Mouse (Mus musculus) fat pad, adult 2 months (tissue): ENCODE results near the gene 4930438A08Rik.
A peak's percentile ranks its signal among the peaks of the same experiment; 100 is the strongest.
"Not testable (repeated sequence)": the region's sequence is repeated elsewhere in the genome, so short reads cannot be mapped to it uniquely, and the experiment has no call there.

ENCODE experiments used
- DNase-seq: peaks from one replicate; pipeline ENCODE4 v3.0.0-alpha.2; 2011; ENCODE audit warnings: low read depth, low spot score; ENCODE audit errors: extremely low read depth

The 4930438A08Rik gene

DNA sequence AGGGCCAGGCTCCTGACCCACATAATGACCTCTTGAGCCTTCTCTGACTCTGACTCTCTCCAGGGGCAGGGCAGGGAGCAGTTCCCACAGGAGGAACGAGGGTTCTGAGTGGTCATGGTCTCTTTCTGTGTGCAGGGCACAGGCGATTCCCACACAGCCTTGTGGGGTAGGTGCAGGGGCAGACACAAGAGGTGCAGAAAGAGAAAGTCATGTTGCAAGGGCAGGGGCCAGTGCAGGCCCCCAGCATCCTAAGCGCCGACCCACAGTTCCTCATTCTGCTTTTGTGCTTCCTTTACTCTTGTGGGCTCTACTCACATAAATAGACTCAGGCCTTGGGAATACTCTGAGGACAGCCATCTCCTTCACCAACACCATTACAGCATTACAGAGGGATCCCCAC is 1.2 kb downstream of the 4930438A08Rik start:
- DNase-seq = no peak

DNA sequence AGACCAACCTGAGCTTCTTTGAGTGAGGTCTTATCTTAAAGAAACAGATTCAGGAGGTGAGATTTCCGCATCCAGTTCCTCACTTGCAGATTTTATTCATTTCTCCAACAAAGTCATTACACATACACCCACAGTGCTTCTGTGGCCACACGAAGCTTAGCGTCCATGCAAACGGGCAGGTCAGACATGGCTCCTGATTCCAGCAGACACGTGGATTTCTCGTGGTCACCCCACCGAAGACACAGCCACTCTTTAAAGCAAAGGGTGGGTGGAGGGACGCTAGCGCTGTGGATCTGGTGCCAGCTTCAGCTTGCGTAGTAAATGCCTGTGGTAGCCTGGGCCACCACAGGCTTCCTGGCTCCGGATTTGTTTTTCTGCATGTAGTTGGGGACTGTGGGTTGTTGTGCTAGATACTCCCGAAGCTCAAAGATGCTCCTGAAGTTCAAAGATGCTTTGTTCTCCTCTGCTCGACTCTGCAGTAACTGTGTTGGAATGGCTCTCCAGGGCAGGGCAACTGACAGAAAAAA is 7.4 kb downstream of the 4930438A08Rik start:
- DNase-seq = no peak

DNA sequence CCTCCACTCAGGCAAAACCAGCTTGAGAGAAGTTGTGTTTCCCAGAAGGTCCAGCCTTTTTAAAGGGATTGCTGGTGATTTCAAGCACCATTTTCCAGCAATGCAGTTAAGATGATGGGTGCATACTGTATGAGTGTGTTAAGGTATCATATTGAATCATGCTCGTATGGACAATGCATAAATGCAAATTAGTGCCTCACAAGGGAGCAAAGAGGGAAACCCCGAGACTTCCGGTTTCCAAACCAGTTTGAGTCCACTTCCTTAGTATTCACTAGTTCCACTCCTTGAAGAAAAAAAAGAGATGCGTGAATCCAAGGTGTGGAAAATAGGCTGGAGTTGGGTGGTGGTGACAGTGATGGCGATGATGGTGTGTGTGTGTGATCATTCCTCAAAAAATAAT is 7.9 kb downstream of the 4930438A08Rik start:
- no peak for DNase-seq

DNA sequence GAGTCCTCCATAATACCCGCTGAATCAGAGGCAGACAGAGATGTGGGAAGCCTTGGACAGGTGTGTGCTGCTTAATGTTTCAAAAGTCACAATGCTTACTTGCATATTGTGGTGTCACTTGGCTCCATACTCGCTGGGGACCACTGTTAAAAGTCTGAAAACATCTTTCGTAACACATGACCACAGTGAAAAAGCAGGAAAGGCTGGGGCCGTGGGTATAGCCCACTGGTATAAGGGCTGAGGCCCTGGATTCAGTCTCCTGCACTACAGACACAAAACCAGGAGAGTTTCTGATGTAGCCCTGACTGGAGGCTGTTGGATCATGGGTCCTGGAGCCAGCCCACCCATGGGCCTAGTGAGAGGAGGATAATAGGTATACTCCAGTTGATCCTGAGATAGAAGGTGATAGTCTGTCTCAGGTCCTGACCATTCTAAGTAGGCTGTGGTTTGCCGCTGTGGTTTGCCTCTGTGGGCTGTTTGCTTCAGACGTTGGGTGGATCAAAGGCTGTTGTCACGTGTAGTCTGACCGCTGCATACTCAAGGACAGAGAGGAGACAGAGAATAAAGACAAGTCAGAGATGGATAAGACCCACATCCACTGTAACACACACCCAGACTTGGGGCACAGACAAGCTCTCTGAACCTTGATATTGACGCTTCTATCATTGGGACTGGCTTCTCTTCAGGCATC is 15.5 kb downstream of the 4930438A08Rik start:
- DNase-seq = no peak

DNA sequence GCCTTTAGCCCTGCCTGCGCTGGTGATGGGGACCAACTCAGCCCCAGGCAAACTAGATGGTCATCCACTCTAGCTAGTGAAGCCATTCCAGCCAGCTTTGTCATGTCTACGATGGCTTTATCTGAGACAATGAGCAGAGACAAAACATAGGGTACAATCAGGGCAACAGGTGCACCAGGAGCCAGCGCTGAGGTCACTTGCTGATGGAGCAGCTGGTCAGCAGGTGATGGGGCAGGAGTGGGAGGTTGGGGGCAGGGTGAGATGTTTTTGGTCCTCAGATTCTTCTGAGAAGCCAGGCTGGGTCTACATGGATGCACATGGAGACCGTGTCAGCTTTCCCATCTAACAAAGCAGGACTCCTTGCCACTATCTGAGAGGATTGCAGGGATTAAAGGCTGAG is 16.2 kb downstream of the 4930438A08Rik start:
- no peak for DNase-seq

DNA sequence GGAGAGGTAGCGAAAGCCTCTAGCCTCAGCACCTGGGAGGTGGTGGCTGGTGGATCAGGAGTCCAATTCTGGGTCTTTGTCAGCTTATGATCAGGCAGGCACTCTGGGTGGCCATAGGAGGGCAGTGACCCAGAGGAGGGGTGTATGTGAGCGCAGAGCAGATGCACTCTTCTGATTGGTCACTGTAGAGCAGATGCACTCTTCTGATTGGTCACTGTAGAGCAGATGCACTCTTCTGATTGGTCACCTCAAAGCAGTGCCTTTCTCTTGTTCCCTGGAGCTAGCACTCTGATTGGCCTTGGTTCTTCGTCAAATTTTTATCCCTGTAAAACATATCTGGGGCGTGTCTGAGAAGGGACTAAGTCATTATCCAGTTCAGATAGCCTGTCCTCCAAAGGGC is 18.2 kb downstream of the 4930438A08Rik start:
- no peak for DNase-seq

DNA sequence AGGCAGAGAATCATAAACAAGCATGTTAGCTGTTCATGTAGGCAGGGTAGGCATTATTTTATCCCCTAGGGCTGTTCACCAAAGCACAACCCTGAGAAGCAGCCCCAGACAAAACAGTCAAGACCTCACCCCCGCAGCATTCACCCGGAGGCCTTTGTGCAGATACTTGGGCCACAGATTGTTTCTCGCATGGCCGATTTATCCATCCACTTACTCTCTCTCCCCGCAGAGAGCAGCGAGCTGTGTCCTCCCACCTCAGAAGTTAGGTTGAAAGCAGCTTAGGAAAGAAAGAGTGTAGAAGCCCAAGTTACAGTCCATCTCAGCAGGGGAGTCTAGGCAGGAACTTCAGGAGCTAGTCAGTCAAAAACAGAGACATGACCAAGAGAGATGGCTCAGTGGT is 22.8 kb downstream of the 4930438A08Rik start:
- no peak for DNase-seq

DNA sequence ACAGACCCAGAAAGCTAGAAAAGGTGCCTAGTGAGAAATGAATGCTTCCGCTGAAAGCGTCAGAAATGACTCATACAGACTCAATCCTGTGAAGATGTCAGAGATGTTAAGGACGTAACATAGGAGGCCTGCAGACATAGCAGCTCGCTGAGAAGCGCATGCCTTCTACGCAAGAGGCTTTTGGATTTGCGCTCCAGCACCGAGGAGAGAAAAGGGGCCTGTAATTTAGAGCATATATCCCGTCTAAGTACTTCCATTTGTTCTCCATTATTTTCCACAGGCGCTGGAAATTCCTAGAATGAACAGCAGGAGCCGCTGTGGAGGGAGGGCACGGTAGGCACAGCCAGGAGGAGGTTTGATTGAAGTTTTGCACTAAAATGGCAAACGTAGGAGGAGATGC is 26.5 kb downstream of the 4930438A08Rik start:
- DNase-seq = no peak

DNA sequence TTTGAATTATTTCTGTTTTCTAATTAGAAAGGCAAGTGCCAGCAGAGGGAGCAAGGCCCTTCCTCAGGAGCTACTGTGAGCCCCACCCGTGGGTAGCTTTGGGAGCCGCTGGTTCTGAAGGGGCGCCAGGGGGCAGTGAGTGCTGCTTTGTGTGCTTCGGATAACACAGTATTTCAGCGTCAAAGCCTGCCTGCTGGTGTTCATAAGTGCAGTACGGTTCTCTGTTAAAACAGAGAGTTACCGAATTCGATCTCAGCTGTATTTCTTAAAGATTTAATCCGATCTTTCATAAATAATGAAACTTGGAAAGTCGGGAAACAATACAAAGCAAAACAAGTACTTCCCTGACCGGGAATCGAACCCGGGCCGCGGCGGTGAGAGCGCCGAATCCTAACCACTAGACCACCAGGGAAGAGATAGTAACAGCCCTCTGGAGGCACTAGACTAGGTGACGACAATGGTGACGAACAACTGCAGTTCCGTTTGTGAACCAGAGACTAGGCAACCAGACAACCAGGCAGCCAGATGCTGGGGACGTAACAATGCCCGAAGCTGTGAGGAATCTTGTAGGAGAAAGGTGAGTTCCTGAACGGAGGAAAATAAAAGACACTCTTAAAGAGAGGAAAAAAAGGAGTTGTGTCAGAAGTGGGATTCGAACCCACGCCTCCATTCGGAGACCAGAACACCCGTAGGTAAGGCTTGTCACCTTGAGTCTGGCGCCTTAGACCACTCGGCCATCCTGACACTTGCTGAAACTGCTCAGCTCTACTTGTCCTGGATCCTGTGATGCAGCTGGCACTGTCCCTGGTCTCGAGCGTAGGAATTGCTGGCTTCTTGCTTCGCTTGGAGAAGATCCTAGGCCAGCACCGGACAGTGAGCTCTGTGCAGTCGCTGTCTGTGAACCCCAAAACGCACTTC is 27.5 kb downstream of the 4930438A08Rik start:
- DNase-seq = peak; percentile 59

DNA sequence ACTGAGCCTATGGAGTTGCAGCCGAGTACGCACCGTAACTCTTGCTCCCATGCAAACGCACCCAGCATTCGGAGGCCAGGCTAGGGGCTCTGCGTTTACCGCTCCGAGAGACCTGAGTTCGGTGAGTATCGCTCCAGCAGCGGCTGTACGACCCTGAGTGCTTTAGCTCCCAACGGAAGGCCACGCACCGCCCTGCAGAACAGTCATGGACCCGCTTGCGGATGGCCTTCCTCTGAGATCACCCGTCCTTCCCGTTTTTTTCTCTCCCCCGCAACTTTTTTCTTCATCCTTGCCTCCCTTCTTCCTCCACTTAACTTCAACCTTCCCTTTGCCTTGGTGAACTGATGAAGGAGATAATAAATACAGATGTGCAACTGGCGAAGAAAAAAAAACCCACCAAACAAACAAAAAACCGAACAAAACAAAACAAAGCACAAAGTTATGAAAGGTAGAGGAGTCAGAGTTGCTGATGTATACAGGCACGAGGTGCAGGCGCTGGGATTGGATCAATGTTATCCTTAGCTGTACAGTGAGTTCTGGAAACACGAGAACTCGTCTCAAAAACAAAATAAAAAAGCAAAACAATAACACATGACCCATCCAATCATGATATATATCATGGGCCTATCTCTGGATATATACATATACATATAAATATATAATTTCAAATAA is 28.3 kb downstream of the 4930438A08Rik start:
- DNase-seq = no peak

DNA sequence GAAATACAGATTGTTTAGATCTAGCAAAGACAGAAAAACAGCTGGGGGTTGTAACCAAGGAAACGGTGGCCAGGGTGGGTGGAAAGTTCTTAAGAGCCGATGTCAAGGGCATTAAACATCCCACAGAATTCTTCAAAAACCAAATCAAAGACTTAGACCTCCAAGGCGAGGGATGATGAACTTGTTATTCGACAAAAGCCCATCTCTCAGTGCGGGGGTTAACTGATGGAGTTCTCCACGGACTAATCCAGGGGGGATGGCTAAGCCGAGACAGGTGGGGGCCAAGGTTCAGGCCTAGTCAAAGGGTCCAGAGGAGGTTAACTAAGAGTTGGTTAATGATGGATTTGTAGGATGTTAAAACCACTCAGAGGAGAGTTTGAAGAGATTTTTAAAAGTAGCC is 29.0 kb downstream of the 4930438A08Rik start:
- DNase-seq = no peak

DNA sequence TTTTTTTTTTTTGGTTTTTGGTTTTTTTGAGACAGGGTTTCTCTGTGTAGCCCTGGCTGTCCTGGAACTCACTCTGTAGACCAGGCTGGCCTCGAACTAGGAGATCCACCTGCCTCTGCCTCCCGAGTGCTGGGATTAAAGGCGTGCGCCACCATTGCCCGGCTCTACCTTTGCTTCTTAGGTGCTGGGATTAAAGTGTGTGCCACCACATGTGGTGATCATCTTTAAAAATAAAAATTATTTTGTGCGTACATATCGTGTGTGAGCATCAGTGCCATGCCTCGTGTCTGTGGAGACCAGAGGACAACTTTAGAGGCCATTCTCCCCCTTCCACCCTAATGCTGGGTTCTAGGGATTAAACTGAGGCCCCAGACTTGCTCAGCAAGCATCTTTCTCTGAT is 30.7 kb downstream of the 4930438A08Rik start:
- DNase-seq = not testable (repeated sequence)

DNA sequence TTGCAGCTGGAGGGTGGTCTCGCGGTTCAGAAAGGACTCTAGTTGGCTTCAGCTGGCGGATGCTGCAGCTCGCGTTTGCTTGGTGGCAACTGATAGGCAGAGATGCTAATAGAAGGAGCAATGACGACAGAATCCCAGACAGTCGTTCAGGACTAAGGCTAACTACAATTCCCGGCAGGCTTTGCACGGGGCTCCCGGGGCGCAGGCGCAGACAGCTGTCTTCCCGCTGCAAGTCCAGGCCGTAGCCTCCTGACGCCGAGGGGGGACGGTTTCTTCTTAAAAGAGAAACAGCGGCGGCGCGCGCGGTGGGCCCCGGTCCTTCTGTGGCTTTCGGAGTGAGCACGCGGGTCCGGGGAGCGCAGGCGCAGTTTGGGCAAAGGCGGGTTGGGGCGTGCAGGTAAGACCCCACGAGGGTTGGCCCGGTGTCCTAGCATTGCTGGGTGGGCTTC is 32.3 kb downstream of the 4930438A08Rik start, which contains the start of gene Zfp692:
Zfp692 (plus strand) TSS at position 210 of the 449 bp plus-strand sequence.
- DNase-seq = no peak

DNA sequence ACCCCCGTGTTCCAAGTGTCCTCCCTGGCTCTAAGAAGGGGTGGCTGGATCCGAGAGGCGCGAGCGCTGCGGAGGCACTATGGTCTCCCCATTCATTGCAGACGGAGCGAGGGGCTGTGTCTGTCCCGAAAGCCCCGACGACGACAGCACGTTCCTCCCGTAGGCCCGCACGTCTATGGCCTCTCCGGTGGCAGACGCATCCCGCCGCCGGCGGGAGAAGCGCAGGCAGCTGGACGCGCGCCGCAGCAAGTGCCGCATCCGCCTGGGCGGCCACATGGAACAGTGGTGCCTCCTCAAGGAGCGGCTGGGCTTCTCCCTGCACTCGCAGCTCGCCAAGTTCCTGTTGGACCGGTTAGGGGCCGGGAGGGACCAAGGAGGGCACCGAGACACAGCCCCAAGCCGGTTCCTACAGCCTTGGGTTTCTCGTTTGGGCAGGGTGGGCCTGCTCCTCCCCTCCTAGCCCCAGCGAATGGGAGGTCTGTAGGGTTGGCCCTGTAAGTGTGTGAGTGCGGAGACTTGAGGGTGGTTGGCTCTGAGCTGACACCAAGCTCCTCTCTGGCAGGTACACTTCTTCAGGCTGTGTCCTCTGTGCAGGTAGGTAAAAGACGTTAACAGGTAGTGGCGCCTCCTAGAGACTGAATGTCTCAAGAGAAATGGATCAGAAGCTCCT is 32.9 kb downstream of the 4930438A08Rik start:
- no peak for DNase-seq

DNA sequence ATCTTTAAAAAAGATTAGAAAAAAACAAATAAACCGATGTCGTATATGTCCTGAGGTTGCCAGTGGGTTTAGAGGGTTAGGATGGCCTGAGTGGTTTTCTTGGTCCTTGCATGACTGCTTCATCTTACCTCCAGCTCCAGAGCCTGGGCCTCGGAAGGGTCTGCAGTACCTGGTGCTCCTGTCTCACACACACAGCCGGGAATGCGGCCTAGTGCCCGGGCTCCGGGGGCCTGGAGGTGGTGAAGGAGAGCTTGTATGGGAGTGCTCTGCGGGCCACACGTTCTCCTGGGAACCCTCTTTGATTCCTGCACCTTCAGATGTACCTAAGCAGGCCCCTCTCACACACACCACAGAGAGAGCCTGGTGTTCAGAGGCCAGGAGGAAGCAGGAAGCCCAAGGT is 34.1 kb downstream of the 4930438A08Rik start:
- no peak for DNase-seq

DNA sequence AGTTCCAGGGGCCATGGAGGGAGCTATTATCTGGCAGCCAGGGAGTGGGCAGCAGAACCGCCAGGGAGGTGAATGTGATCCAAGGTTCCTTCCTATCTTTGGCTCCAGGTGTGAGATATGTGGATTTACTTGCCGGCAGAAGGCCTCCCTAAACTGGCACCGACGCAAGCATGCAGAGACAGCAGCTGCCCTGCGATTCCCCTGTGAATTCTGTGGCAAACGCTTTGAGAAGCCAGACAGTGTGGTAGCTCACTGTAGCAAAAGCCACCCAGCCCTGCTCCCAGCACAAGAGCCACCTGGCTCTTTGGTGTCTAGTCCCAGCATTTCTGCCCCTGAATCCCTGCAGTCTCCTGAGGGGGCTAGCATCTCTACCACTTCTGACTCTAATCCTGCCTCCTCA is 39.5 kb downstream of the 4930438A08Rik start:
- DNase-seq = no peak

DNA sequence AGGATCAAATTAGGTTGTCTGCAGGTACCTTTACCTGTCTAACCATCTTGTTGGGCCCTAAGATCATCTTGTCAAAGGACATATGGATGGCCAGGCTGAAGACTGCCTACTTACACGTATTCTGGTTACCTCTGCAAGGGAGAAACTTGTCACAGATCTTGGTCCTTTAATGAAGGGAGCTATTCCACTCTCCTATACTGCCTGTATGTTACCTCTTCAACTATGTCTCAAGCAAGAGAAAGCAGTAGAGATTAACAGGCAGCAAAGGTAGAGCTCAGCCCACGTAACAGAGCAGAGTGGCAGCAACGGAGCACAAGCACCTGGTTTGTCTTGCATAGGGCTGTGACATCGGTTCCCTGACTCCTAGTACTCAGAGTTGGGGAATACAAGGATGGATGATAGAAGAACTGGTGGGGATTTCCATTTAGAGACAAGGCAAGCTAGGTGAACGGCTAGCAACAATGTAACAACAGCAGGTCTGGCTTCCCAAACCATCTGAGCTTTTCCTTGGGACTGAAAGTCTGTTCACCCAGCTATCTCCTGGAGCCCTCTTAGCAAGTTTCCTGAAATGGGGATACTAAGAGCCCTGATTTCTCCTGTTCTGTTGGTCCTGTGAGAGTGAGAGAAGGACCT is 41.1 kb downstream of the 4930438A08Rik start:
- no peak for DNase-seq

DNA sequence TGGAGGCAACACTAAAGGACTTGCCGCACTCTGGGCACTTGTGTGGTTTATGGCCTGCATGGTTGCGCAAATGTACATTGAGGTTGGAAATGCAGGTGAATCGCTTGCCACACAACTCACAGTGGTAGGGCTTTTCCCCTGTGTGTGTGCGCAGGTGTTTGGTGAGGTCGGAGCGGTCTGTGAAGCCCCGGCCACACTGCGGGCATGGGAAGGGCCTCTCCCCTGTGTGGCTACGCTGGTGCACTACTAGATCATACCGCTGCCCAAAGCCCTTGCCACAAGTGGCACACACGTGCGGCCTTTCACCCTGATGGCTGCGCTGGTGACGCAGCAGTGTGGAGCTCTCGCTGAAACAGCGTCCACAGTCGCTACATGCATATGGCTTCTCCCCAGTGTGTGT is 41.7 kb downstream of the 4930438A08Rik start:
- DNase-seq = no peak

DNA sequence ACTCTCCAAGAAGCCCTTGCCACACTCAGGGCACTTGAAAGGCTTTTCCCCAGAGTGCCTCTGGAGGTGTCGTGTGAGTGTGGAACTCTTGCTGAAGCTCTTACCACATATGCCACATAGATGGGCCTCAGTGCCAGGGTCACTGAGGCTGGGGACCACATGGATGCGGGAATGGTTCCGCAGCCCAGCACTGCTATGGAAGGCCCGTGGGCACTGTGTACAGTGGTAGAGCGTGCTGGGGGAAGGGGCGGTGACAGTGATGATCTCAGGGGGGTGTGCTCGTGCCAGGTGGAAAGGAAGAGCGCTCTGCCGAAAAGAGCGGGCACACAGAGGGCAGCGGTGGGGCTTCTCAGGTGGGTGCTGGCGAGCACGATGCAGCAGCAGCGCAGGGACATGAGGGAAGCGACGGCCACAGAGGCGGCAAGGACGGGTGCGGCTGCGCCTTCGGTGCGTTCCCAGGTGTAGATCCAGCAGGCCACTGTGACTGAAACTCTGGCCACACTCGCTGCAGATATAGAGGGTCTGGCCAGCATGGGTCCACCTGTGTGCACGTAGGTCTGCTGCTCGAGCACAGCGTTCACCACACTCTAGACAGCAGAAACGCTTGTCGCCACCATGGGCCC is 42.3 kb downstream of the 4930438A08Rik start:
- DNase-seq = no peak
